Mouse (Mus musculus) brain, adult 2 months (tissue): ENCODE data around the gene Ddi2.
"Not testable (repeated sequence)": the region's sequence is repeated elsewhere in the genome, so short reads cannot be mapped to it uniquely, and the experiment has no call there.

Source experiments
- DNase-seq: peaks from one replicate; pipeline ENCODE4 v3.0.0; 2011; ENCODE audit warnings: low read depth, low spot score

The Ddi2 gene

DNA sequence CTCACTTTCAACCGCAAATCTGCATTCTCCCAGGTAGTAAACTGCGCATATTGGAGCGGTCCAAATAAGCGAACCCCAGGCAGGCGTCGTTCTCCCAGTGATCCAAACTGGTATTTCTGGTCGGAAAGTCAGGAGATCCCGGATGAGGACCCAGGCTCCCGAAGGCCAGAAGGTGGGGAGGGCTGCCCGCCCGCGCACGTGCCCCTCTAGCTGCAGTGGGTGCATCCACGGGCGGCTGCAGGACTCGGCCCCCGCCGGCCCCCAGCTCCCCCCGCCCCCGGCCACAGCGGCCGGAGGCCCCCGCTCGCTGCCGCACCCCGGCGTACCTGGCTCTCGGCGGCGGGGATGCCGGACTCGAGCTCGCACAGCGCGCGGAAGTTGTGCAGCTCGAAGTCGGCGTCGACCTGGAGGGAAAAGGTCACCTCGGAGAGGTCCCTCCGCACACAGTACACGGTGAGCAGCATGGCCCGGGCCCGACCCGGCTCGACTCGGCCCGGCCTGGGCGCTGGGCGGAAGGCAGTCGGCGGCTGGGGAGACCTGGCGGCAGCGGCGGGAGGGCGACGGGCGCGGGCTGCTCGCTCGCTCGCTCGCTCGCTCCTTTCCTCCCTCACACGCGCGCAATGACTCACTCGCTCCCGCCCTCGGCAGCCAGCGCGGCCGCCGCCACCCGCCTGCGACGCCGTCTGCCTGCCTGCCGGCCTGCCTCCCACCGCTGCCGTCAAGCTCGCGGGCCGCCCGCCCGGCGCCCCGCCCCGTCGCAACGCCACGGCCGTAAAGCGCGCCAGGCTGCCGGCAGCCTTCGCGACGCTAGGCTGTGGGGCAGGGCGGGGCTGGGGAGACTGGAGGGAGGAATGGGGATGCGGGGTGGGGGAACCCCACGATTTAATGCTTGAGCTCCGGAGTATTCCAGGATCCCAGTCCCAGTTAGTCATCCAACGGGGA, at the start of gene Ddi2:
Gene Ddi2, minus strand, starts transcription at position 689 of the 942 bp plus-strand sequence.
- peak; percentile 97 for DNase-seq

DNA sequence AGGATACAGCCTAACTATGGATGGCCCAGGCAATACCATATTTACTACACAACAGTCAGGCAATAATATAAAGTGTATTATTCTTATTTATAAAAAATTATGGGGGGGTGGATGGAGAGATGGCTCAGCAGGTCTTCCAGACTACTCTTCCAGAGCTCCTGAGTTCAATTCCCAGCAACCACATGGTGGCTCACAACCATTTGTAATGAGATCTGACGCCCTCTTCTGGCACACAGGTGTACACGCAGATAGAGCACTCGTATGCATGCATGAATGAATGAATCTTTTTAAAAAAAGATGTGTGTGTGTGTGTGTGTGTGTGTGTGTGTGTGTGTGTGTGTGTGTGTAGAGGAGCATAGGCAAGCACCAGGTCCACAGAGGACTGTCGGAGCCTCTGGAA, 49.8 kb upstream of the Ddi2 start:
- DNase-seq, result not testable (repeated sequence)

DNA sequence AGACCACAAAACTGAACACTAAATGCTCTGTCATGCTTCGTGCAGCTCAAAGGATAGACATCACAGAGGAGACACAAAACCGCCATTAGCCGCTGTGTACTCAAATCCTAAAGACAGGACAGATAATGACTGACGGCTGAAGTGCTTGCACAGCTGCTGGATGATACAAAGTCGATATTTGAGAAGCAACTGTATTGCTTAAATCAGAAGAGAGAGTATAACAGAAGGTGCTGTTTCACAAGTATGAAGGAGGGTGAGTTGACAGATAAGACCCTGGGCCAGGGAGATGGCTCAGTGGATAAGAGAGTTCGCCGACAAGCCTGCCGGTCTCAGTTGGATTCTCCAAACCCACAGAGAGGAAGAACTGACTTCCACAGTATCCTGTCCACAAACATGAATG, 48.6 kb upstream of the Ddi2 start:
- DNase-seq, result no peak

DNA sequence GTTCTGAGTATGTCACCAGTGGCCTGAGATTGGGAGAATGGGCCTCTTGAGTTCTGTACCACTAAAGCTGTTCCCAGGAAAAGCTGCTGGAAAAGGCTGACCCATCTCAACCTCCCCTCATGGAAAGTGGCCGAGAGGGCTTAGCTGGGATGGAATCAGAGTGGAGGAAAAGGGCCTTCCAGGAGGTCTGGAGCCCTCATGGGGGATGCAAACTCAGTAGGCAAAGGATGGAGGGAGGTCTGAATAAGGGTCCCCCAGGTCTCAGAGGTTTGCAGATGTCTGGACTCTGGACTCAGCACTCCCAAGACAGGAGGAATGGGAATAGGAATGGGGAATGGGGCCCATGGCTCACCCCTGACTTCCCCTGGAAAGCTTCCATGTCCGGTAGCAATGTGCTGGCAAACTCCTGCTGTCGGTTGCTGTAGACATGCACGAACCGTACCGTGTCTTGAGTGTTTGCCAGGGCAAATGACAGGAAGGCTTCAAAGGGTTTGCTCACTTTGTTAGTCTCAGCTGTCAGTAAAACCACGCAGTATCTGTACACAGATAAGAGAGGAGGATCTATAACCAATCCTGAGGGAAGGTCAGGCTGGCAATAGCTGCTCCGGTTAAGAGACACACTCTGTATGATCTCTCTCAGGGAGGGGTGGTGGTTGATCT, 46.4 kb upstream of the Ddi2 start:
- DNase-seq, result no peak

DNA sequence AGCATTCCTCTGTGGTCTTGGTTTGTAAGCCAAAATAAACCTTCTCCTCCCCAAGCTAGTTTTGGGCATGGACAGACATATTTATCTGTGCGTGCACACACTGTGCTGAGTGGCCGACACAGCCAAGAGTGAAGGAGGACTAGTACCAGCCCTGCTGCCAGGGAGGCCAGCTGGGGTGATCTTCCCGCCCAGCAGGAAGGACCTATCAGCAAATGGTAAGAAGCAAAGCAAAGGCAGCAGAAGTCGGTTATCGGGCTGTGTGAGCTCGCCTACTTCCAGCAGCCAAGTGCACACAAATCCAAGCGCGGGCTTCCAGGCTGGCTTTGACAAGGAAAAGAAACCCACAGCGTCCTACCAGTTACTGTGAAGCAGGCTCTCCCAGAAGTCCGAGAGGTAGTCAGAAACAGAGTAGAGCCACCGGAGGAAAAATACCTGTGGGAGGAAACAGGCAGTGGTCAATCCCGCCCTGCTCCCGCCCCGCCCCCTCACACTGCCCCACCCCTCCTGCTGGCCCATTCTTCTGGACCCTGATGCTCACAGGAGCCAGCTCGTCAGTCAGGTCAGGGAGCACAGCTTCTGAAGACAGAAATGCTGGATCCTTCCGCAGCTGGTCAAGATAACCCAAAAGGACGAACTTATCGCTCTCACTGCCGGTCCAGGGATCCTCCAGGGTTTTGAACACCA, 44.3 kb upstream of the Ddi2 start:
- DNase-seq, result peak; percentile 88

DNA sequence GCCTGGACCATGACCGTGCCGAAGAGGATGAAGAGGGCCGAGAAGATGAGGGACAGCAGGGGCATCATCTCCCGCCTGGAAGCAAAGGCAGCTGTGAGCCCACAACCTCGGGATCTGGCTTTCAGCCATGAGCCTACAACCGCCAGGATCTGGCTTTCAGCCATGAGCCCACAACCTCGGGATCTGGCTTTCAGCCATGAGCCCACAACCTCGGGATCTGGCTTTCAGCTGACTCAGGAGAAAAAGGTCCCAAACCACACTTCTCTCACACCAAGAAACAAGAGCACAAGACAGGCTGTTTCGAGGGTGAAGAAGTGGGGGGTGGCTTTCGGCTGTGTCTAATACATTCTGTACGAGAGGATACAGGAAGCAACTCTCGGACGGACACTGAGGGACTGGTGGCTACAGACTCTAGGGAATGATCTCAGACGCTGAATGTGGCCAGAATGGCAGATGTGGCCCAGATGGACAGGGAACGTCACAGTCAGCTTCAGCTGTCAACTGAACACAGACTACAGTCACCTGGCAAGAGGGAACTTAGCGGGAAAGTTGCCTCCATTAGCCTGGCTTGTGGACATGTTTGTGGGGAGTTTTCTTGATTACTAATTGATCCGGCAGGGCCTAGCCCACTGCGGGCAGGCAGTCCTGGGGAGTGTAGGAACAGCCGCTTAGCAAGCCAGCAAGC, 43.6 kb upstream of the Ddi2 start:
- peak; percentile 73 for DNase-seq

DNA sequence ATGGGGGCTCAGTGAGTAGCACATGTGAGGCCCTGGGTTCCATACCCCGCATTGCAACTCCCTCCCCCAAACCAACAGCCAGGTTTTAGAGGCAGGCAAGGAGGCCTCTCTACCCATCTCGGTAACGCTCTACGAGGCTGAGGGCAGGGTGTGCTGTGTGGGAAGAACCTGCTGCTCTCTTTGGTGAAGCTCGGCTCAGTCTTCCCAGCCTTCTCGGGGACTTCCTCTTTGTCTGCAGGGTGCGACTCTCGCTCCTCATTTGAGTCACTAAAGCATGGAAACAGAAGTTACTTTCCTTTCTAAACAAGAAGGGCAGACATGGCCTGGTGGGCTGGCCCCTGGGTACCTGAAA, 43.1 kb upstream of the Ddi2 start:
- peak; percentile 66 for DNase-seq

DNA sequence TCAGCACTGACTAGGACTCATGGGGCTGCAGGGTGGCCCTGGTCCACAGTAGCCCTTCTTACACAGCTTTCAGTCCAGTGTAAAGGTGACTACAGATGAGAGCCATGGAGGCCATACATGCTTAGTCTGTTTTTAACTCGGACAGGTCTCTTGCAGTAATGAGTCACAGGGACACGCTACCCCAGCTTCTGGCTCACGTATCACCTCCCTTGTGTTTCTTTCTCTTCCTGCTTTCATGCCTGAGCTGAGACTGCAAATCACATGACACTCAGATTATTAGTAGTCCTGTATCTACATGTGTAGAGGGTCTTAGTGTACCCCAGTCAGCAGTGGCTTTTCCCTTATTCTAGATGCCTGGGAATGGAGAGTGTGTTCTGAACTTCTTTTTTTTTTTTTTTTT, 41.8 kb upstream of the Ddi2 start:
- DNase-seq, result no peak

DNA sequence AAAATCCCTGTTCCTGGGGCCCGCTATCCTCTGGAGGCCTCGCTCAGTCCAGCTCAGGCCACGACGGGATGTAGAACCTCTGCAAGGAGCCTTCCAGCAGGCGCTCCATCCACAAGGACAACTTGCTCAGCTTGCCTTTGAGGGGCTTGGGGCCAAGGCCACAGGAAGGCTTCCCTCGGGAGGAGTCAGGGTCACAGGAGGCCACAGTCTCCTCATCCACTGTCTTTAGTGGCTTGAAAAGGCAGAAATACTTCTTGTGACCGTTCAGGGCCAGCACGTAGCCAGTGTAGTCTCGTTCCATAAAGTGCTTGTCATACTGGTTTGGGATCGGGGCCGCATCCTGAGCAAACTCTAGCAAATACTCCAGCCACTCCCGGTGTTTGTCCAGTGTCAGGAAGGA, 40.3 kb upstream of the Ddi2 start:
- no peak for DNase-seq

DNA sequence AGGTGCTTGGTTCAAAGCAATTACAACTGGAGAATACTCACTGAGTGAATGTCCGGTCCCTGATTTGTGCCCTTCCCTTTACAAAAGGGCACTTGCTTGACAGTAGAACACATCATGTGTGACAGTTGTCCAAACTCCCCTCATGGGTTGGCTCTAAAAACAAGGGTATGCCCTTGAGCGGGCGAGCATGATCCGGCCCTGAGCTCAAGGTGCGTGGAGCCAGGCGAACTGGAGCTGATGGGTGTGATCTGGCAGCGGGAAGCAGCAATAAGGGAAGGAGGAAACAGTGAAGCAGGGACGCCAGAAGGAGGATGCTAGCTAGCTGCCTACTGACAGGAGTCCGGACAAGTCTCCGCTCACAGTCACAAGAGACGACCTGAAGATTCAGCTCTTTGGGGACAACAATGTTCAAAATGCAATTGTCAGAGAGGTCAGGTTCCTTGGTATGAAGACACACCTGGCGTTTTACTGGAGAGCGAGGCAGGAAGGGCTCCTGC, 38.9 kb upstream of the Ddi2 start:
- DNase-seq, result no peak

DNA sequence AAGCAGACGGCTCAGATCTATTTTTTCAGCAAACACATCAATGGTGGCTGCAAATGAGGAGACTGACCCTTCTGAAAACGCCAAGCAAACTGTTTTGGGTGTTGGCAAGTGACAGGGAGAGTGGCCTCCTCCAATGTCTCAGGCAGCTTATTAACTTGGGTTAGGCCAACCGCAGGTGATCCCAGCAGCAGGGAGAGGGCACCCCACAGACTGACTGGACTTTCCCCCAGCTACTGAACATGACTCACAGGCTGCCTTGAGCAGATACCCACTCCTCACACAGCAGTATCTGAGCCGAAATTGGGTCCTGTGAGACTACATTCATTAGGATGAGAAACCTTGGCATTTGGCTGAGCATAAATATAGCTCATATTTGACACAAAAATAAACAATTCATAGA, 37.7 kb upstream of the Ddi2 start:
- no peak for DNase-seq

DNA sequence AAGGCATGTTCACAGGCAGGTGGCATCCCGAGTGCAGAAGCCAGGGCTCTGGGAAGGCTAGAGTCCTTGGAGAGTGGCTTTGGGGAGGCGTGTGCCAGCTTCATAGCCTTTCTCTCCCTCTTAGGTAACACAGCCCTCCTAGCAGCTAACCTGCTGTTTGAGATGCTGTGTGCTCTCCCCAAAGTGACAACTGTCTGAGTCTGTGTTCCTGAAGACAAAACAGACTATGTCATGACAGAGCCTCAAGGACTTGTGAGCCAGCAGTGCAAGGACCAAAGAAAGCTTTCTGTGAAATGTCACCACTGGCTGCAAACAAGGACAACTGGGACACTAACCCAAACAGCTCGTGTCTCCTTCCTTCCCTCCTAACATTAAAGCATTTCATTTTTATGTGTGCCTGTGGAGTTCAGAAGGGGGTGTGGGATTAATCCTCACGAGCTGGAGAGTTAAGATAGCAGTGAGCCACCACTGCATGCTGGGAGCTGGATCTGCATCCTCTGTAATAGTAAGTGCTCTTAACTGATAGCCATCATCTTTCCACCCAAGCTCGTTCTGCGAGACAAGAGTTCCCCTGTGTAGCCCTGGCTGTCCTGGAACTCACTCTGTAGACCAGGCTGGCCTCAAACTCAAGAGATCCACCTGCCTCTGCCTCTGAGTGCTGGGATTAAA, 35.8 kb upstream of the Ddi2 start:
- DNase-seq, result no peak

DNA sequence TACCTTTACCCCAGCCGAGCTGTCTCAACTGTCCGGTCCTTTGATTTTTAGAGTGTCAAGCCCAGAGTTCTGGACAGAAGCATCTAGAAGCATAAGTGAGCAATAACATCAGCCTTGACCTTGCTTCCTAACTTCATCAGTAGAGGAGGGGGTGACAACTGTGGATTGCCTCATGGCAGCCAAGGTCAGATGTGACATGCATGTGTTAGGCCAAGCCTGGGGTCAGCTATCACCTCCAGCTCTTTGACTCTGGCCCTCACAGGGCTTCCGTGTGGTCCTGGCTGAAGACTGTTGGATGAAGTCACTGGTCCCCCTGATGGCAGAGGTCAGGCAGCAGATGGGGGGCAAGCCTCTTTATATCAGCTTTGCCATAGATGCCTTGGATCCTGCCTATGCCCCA, 33.9 kb upstream of the Ddi2 start:
- no peak for DNase-seq

DNA sequence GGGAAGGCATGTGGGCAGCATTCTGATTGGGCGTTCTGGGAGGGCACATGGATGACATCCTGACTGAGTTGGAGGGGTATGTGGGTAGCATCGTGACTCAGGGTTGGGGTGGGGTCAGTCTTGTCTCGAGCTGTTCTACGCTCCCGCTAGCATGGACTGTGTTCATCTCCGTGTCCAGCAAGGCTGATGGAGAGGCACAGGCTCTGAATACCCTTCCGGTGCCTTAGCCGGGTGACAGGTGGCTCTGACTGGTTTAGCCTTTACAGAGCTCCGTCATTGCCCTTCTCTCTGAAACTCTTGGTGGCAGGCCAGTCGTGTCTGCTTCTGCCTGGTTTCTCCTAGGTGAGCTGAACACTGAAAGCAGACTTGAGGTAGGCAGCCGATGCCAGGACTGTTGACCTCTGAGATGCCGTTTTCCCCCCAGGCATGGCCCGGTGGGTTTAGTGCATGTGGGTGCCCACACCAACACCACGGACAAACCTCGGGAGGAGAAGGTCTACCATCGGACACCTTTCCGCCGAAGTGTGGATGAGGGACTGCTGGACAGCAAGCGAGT, 32.2 kb upstream of the Ddi2 start:
- no peak for DNase-seq

DNA sequence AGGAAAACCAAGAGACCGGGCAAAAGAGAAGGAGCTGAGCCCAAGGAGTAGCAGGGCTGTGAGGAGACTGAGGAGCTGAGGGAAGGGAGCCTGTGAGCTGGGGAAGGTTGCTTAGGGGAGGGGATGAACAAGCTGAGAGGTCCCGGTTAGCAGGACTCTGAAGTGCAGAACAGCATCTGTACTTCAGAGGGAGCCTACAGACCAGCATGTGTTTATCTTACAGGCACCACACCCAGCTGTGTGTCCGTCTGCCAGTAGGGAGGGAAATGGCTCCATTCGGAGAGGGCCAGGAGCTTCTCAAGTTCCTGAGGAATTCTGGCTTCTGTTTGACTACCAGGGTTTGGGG, 28.8 kb upstream of the Ddi2 start:
- no peak for DNase-seq

DNA sequence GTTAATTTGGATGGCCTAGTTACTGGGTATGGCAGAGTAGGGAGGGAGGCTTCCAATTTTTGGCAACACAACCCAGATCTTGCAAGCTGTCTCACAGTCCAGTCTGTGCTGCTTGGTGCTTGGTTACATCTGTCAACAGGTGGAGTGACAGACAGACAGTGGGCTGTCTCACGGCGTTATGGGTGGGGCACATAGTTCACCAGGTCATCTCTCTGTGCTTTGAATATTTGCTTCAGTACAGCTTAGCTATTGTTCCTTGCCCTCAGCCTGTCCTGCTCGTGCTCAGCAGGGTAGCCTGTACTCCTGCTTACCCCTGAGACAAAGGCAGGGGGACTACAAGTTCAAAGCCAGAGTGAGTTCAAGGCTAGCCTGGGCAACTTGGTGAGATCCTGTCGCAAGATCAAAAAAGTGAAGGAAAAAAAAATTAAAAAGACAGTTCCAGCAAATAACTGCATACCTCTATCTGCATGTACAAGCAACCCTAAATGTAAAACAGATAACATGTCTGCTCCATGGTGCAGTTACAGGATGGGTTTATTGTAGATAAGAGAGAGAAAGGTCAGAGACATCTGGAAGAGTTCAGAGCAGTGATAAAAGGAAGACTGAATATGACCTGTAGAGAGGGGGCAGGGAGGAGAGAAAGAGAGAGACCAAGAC, 28.3 kb upstream of the Ddi2 start:
- peak; percentile 43 for DNase-seq

DNA sequence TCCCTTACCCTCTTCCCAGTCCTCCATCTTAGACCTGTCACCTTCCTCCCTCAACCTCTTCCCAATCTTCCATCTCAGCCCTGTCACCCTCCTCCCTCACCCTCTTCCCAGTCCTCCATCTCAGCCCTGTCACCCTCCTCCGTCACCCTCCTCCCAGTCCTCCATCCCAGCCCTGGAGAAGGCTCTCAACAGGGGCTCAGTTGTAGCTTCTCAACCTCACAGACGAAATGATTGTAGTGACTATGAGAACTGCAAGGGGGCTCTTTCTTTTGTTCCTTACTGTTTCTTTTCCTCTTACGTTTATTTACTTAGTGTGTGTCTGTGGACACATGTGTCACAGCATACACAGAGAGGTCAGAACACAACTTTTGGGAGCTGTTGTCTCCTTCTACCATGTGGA, 27.6 kb upstream of the Ddi2 start:
- DNase-seq, result no peak

DNA sequence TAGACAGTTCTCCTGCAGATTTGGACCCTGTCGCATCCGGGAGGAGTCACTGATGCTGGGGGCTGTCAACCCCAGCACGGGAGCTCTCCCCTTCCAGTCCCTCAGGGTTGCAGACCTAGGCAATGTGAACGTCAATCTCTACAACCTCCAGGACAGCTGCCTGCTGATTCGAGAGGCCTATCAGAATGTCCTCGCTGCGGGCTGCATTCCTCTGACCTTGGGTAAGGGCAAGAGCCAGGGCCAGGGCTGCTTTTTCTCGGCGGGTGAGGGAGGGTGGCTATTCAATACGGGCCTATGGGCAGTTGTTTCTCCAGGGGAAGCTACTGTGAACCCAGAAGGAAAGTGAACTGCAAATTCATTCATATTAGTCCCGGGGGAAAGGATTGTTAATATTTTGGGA, 26.3 kb upstream of the Ddi2 start:
- no peak for DNase-seq

DNA sequence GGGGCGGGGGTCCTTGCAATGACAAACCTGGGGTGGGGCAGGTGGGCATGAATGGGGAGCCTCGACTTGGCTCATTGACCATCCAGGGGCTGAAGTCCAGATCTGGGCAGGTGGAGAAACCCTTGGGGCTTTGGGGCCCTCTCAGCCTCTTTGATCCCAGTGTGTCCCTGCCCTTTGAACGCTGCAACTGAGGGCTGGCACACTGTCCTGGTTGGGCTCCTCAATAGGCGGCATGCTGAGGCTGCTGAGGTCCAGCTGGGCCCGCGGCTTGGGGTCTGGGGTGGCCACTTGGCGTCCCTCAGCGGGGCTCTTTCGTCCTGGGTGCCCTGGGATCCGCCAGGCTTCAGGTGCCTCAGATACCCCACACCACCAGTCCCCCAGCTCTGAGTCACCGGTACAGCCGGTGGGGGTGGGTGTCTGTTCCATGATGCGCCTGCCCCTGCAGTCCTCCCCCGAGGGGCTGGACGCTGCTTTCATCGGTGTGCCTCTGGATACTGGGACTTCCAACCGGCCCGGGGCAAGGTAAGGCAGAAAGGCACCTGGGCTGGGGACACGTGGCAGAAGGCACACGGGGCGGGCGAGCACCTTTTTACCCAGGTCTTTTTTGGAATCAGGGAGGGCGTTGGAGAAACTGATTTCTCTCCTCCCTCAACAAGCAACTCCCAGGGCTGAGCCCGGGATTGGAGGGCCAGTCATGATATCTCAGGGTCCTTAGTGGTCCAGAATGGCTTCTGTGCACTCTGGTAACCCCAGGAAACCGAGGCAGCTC, 23.5 kb upstream of the Ddi2 start, which contains the start of gene Agmat:
Gene Agmat, plus strand, starts transcription at position 95 of the 769 bp plus-strand sequence.
- DNase-seq, result no peak

DNA sequence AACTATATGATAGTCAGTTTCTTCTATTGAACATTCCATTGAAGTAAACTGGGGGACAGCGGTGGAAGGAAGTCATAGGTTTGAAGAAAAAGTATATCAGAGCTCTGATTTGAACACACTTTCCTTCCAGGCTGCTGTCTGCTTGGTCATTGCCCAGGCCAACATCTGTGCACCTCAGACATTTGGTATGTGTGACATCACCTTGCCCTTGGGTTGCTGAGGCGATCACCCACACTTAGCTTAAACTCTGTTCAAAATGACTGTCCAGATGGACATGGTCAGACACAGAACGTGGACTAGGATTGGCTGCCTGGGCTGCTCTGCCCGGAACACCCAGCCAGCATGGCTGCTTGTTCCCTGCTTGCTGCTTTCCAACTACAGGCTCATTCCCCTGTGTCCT, 19.2 kb upstream of the Ddi2 start:
- no peak for DNase-seq
